Mouse (Mus musculus) limb, embryonic 11.5 days (tissue): ENCODE measurements around the gene Amdhd2. TPM values are rescaled to one million over a fixed set of nuclear protein-coding genes. Genes with fewer than 3 reads are reported as not detected.

ENCODE experiments used
- polyA plus RNA-seq: library from polyadenylated mRNA; unstranded; fragments of >200 nt; fragmentation: Nextera tagmentation; extraction: Ambion mirVana; gene quantifications from 2 replicates; pipeline ENCODE4 v1.2.1, GENCODE M21; 2014

The Amdhd2 gene
- polyA plus RNA-seq, 1 experiment from 2014 or later = 37.8 TPM

Other genes starting within 250 kb of the Amdhd2 start
- gene Dcpp3, start 246.3 kb downstream of the Amdhd2 start, polyA plus RNA-seq = not detected in 2 replicates
- gene Sbp, start 222.1 kb downstream of the Amdhd2 start, polyA plus RNA-seq = not detected in 2 replicates
- gene Sbpl, start 208.5 kb downstream of the Amdhd2 start, polyA plus RNA-seq = not detected in 2 replicates
- not detected in 2 replicates for gene Prss30, start 183.2 kb downstream of the Amdhd2 start, polyA plus RNA-seq
- gene Prss22, start 165.7 kb downstream of the Amdhd2 start, polyA plus RNA-seq = 0.99 and 1.4 TPM in 2 replicates
- gene Prss27, start 125.6 kb downstream of the Amdhd2 start, polyA plus RNA-seq = 0.20 and 0.27 TPM in 2 replicates
- gene Kctd5, start 90.3 kb downstream of the Amdhd2 start, polyA plus RNA-seq = 89.6 and 91.3 TPM in 2 replicates
- gene Pdpk1, start 12.8 kb downstream of the Amdhd2 start, polyA plus RNA-seq = 35.5 and 36.5 TPM in 2 replicates
- gene Atp6v0c, start 5.9 kb upstream of the Amdhd2 start, polyA plus RNA-seq = 391 and 434 TPM in 2 replicates
- gene Tbc1d24, start 41.8 kb upstream of the Amdhd2 start, polyA plus RNA-seq = 5.0 and 5.2 TPM in 2 replicates
- gene Ntn3, start 45.8 kb upstream of the Amdhd2 start, polyA plus RNA-seq = 9.2 and 9.5 TPM in 2 replicates
- 21.9 and 23.4 TPM in 2 replicates for gene Tedc2, start 57.1 kb upstream of the Amdhd2 start, polyA plus RNA-seq
- 103 and 108 TPM in 2 replicates for gene Ccnf, start 87.7 kb upstream of the Amdhd2 start, polyA plus RNA-seq
- gene Abca17, start 187.3 kb upstream of the Amdhd2 start, polyA plus RNA-seq = not detected in 2 replicates
- gene Abca3, start 188.2 kb upstream of the Amdhd2 start, polyA plus RNA-seq = 3.0 and 4.0 TPM in 2 replicates